Mouse (Mus musculus): Measurements from ENCODE around the gene Prdx5. TPM values are rescaled to one million over a fixed set of nuclear protein-coding genes. Genes with fewer than 3 reads are reported as not detected.

Prdx5 gene
- polyA plus RNA-seq, 1 experiment: 276 TPM

GRCm38 (mm10) chr19:6857391-6858005 lies 52.4 kb downstream of the Prdx5 start:
- no peaks in the 10 kb centered on the region for H3K36me3 ChIP-seq (ENCODE audit: control insufficient read depth, insufficient read depth)
- H3K4me2 ChIP-seq (ENCODE audit: low read depth): no peak overlapping the region
- H3K4me3 ChIP-seq: no peak overlapping the region
- no peaks in the 10 kb centered on the region for H3K27me3 ChIP-seq (ENCODE audit: control insufficient read depth, insufficient read depth, insufficient read length)
- no peak overlapping the region for H3ac ChIP-seq (ENCODE audit: control insufficient read depth, insufficient read length)
- H3K79me2 ChIP-seq (ENCODE audit: control insufficient read depth, insufficient read depth): no peaks in the 10 kb centered on the region
- TF ChIP-seq SRF (IDR thresholded peaks at IDR 0.05; ENCODE audit: control insufficient read depth, insufficient read length, low read depth): no peak
- TF ChIP-seq POLR2AphosphoS2 (IDR thresholded peaks at IDR 0.05; ENCODE audit: insufficient read length, low read depth): no peak
- TF ChIP-seq CEBPB (IDR thresholded peaks at IDR 0.05; ENCODE audit: insufficient read depth, poor library complexity, severe bottlenecking): no peak
- no peak for TF ChIP-seq POLR2A (IDR thresholded peaks at IDR 0.05; ENCODE audit: insufficient read length, low read depth)
- TF ChIP-seq MYOD1 (IDR thresholded peaks at IDR 0.05; ENCODE audit: control insufficient read depth in 1 of 3, insufficient read length in 2 of 3, low read depth in 2 of 3): no peak
- TF ChIP-seq TCF3 (IDR thresholded peaks at IDR 0.05; ENCODE audit: insufficient read length, low read depth): no peak
- no peak for TF ChIP-seq TCF12 (IDR thresholded peaks at IDR 0.05; ENCODE audit: insufficient read depth, poor library complexity, severe bottlenecking)
- TF ChIP-seq MAX (IDR thresholded peaks at IDR 0.05; ENCODE audit: low read depth): no peak
- TF ChIP-seq E2F4 (IDR thresholded peaks at IDR 0.05; ENCODE audit: insufficient read depth): no peak
- no peak for TF ChIP-seq REST (IDR thresholded peaks at IDR 0.05; ENCODE audit: insufficient read depth, insufficient read length)
- TF ChIP-seq USF1 (IDR thresholded peaks at IDR 0.05; ENCODE audit: low read depth): no peak
- no peak for TF ChIP-seq MYOG (IDR thresholded peaks at IDR 0.05; ENCODE audit: control insufficient read depth in 1 of 3, insufficient read depth in 1 of 3, insufficient read length in 2 of 3, low read depth in 2 of 3)

GRCm38 (mm10) chr19:6857003-6857360 lies 52.9 kb downstream of the Prdx5 start:
- H3K4me2 ChIP-seq (ENCODE audit: low read depth): no peak overlapping the region
- no peaks in the 10 kb centered on the region for H3K79me2 ChIP-seq (ENCODE audit: control insufficient read depth, insufficient read depth)
- TF ChIP-seq E2F4 (IDR thresholded peaks at IDR 0.05; ENCODE audit: insufficient read depth) (no peak), REST (IDR thresholded peaks at IDR 0.05; ENCODE audit: insufficient read depth, insufficient read length) (no peak), USF1 (IDR thresholded peaks at IDR 0.05; ENCODE audit: low read depth) (no peak), MAX (IDR thresholded peaks at IDR 0.05; ENCODE audit: low read depth) (no peak), TCF3 (IDR thresholded peaks at IDR 0.05; ENCODE audit: insufficient read length, low read depth) (no peak), SRF (IDR thresholded peaks at IDR 0.05; ENCODE audit: control insufficient read depth, insufficient read length, low read depth) (no peak), TCF12 (IDR thresholded peaks at IDR 0.05; ENCODE audit: insufficient read depth, poor library complexity, severe bottlenecking) (no peak), MYOG (IDR thresholded peaks at IDR 0.05; ENCODE audit: control insufficient read depth in 1 of 3, insufficient read depth in 1 of 3, insufficient read length in 2 of 3, low read depth in 2 of 3) (no peak), POLR2AphosphoS2 (IDR thresholded peaks at IDR 0.05; ENCODE audit: insufficient read length, low read depth) (no peak), CEBPB (IDR thresholded peaks at IDR 0.05; ENCODE audit: insufficient read depth, poor library complexity, severe bottlenecking) (no peak), MYOD1 (IDR thresholded peaks at IDR 0.05; ENCODE audit: control insufficient read depth in 1 of 3, insufficient read length in 2 of 3, low read depth in 2 of 3) (no peak)
- no peak overlapping the region for H3K4me3 ChIP-seq
- H3K27me3 ChIP-seq (ENCODE audit: control insufficient read depth, insufficient read depth, insufficient read length): no peaks in the 10 kb centered on the region
- no peaks in the 10 kb centered on the region for H3K36me3 ChIP-seq (ENCODE audit: control insufficient read depth, insufficient read depth)
- no peak overlapping the region for H3ac ChIP-seq (ENCODE audit: control insufficient read depth, insufficient read length)

Other genes starting within 250 kb of the Prdx5 start
- gene Rps6ka4, start 69.5 kb downstream of the Prdx5 start, polyA plus RNA-seq (2012; fragmentation: generic; extraction: Trizol): 47.6 TPM
- gene Ccdc88b, start 51.9 kb downstream of the Prdx5 start, polyA plus RNA-seq (2012; fragmentation: generic; extraction: Trizol): 0.23 TPM
- 281 TPM for gene Trmt112, start 408 bp downstream of the Prdx5 start, polyA plus RNA-seq (2012; fragmentation: generic; extraction: Trizol)
- 52.7 TPM for gene Esrra, start 11.7 kb upstream of the Prdx5 start, polyA plus RNA-seq (2012; fragmentation: generic; extraction: Trizol)
- gene Catsperz, start 15.3 kb upstream of the Prdx5 start, polyA plus RNA-seq (2012; fragmentation: generic; extraction: Trizol): 0.28 TPM
- 0.12 TPM for gene Kcnk4, start 24.4 kb upstream of the Prdx5 start, polyA plus RNA-seq (2012; fragmentation: generic; extraction: Trizol)
- 76.1 TPM for gene Bad, start 31.8 kb upstream of the Prdx5 start, polyA plus RNA-seq (2012; fragmentation: generic; extraction: Trizol)
- 39.9 TPM for gene Gpr137, start 32.4 kb upstream of the Prdx5 start, polyA plus RNA-seq (2012; fragmentation: generic; extraction: Trizol)
- 1,032 TPM for gene Ppp1r14b, start 64.9 kb upstream of the Prdx5 start, polyA plus RNA-seq (2012; fragmentation: generic; extraction: Trizol)
- gene Plcb3, start 66.4 kb upstream of the Prdx5 start, polyA plus RNA-seq (2012; fragmentation: generic; extraction: Trizol): 34.3 TPM
- gene Fkbp2, start 70.4 kb upstream of the Prdx5 start, polyA plus RNA-seq (2012; fragmentation: generic; extraction: Trizol): 96.8 TPM
- gene Vegfb, start 77.5 kb upstream of the Prdx5 start, polyA plus RNA-seq (2012; fragmentation: generic; extraction: Trizol): 49.2 TPM
- gene Dnajc4, start 82.5 kb upstream of the Prdx5 start, polyA plus RNA-seq (2012; fragmentation: generic; extraction: Trizol): 28.5 TPM
- gene Nudt22, start 86.0 kb upstream of the Prdx5 start, polyA plus RNA-seq (2012; fragmentation: generic; extraction: Trizol): 27.0 TPM
- 9.2 TPM for gene Trpt1, start 86.0 kb upstream of the Prdx5 start, polyA plus RNA-seq (2012; fragmentation: generic; extraction: Trizol)
- gene Fermt3, start 109.4 kb upstream of the Prdx5 start, polyA plus RNA-seq (2012; fragmentation: generic; extraction: Trizol): 0.34 TPM
- gene Stip1, start 129.9 kb upstream of the Prdx5 start, polyA plus RNA-seq (2012; fragmentation: generic; extraction: Trizol): 223 TPM
- 82.4 TPM for gene Macrod1, start 146.7 kb upstream of the Prdx5 start, polyA plus RNA-seq (2012; fragmentation: generic; extraction: Trizol)
- 1.2 TPM for gene Flrt1, start 195.6 kb upstream of the Prdx5 start, polyA plus RNA-seq (2012; fragmentation: generic; extraction: Trizol)

All from myocyte (in vitro differentiated cells).